Mouse (Mus musculus): ENCODE measurements at regions not wholly inside any gene's neighbourhood (a gene's known extent, or its start where the extent isn't known, plus 50 kb on each side); places are given as distances from the start of the nearest gene placed in this dataset.
"Not testable (repeated sequence)": the region's sequence is repeated elsewhere in the genome, so short reads cannot be mapped to it uniquely, and the experiment has no call there.

- Histone ChIP-seq H3K4me2 (ENCODE audit: low read depth, low read length) (no peak overlapping the region), H3K36me3 (replicated peaks; ENCODE audit: insufficient read depth, low read length) (no peaks in the 10 kb centered on the region), H3K4me1 (ENCODE audit: insufficient read depth) (no peaks in the 10 kb centered on the region), H3K27me3 (ENCODE audit: insufficient read depth, low read length) (no peaks in the 10 kb centered on the region), H3K27ac (ENCODE audit: low read depth) (no peak overlapping the region), H3K4me3 (ENCODE audit: low read depth, low read length) (no peak overlapping the region), H3K9ac (replicated peaks) (no peak overlapping the region), H3K9me3 (ENCODE audit: low read length) (no peaks in the 10 kb centered on the region)
- TF ChIP-seq EP300 (IDR thresholded peaks at IDR 0.05; ENCODE audit: low read depth): no peak
- no peak for TF ChIP-seq CTCF (IDR thresholded peaks at IDR 0.05; ENCODE audit: low read depth)
- WGBS (ENCODE audit: insufficient replicate concordance): 53% methylated on average over 1 of the region's 1 CpGs
- DNase-seq: no peak
- ATAC-seq: no peak
Observed at GRCm38 (mm10) chr14:9400861-9401260, 734.8 kb upstream of the 4930452B06Rik start.

GRCm38 (mm10) chr14:9393271-9393771, 727.3 kb upstream of the 4930452B06Rik start:
- H3K4me2 ChIP-seq (ENCODE audit: low read depth, low read length): no peak overlapping the region
- no peak overlapping the region for H3K4me3 ChIP-seq (ENCODE audit: low read depth, low read length)
- H3K9me3 ChIP-seq (ENCODE audit: low read length): no peaks in the 10 kb centered on the region
- H3K4me1 ChIP-seq (ENCODE audit: insufficient read depth): no peaks in the 10 kb centered on the region
- H3K9ac ChIP-seq (replicated peaks): no peak overlapping the region
- DNase-seq (peak; percentile 68), ATAC-seq (peak; percentile 35)
- TF ChIP-seq EP300 (IDR thresholded peaks at IDR 0.05; ENCODE audit: low read depth) (no peak), CTCF (IDR thresholded peaks at IDR 0.05; ENCODE audit: low read depth) (peak; percentile 88)
- no peaks in the 10 kb centered on the region for H3K36me3 ChIP-seq (replicated peaks; ENCODE audit: insufficient read depth, low read length)
- no peak overlapping the region for H3K27ac ChIP-seq (ENCODE audit: low read depth)
- H3K27me3 ChIP-seq (ENCODE audit: insufficient read depth, low read length): no peaks in the 10 kb centered on the region
- 18% methylated on average over 4 of the region's 4 CpGs for WGBS (ENCODE audit: insufficient replicate concordance)

- H3K27ac ChIP-seq (ENCODE audit: low read depth); H3K9me3 ChIP-seq (ENCODE audit: low read length); H3K4me1 ChIP-seq (ENCODE audit: insufficient read depth); H3K4me3 ChIP-seq (ENCODE audit: low read depth, low read length); ATAC-seq; H3K4me2 ChIP-seq (ENCODE audit: low read depth, low read length); H3K9ac ChIP-seq (replicated peaks); H3K27me3 ChIP-seq (ENCODE audit: insufficient read depth, low read length); H3K36me3 ChIP-seq (replicated peaks; ENCODE audit: insufficient read depth, low read length); DNase-seq: not testable (repeated sequence)
- WGBS (ENCODE audit: insufficient replicate concordance): 81% methylated on average over 5 of the region's 5 CpGs
Observed at GRCm38 (mm10) chr14:9389878-9390536, 724.0 kb upstream of the 4930452B06Rik start.

GRCm38 (mm10) chr14:9389180-9389579, 723.1 kb upstream of the 4930452B06Rik start:
- DNase-seq (no peak), ATAC-seq (0 out of 2 replicates have a peak, but pooled peaks have one; percentile 13)
- Histone ChIP-seq H3K4me2 (ENCODE audit: low read depth, low read length) (no peak overlapping the region), H3K9me3 (ENCODE audit: low read length) (no peaks in the 10 kb centered on the region), H3K4me1 (ENCODE audit: insufficient read depth) (no peaks in the 10 kb centered on the region), H3K27ac (ENCODE audit: low read depth) (no peak overlapping the region), H3K4me3 (ENCODE audit: low read depth, low read length) (no peak overlapping the region), H3K36me3 (replicated peaks; ENCODE audit: insufficient read depth, low read length) (no peaks in the 10 kb centered on the region), H3K27me3 (ENCODE audit: insufficient read depth, low read length) (no peaks in the 10 kb centered on the region), H3K9ac (replicated peaks) (no peak overlapping the region)
- 53% methylated on average over 7 of the region's 7 CpGs for WGBS (ENCODE audit: insufficient replicate concordance)
- TF ChIP-seq EP300 (IDR thresholded peaks at IDR 0.05; ENCODE audit: low read depth): no peak
